Mouse (Mus musculus): ENCODE data around the gene Lin7a.
"Not testable (repeated sequence)": the region's sequence is repeated elsewhere in the genome, so short reads cannot be mapped to it uniquely, and the experiment has no call there.

The Lin7a gene

GRCm38 (mm10) chr10:107237736-107238135 lies 33.8 kb upstream of the Lin7a start:
- no peak for DNase-seq

DNA sequence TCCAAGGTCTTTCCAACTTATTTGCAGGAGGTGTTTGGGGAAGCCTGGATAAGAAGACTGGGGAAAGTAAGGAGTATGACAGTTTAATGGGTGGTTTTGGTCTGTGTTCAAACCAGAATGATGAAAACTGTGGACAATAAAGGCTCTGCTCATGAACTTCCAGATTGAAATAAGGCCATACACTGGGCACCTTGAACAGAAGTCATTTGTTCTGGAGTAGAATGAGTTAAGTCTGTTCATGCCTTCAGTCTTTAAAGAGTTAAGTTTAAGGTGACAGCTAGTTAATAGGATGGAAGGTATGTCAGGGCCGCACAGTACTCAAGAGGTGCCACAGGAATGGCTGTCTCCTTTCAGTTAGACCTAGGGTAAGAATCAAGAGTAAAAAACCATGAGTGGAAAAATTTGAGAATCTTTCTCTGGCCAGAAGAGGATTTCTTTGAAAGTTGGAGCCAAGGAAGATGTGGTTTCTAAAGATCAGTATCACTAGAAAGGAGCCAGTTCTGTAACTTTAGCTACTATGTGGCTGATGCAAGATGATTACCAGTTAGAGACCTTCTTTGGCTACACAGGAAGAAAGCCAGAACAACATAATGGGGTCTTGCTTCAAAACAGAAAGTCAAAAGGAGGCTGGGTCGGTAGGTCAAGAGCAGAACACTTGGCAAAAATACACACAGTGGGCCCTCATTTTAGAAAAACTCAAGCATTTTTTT lies 33.2 kb upstream of the Lin7a start:
- no peak for DNase-seq

GRCm38 (mm10) chr10:107238861-107239435 lies 32.5 kb upstream of the Lin7a start:
- DNase-seq = no peak

- DNase-seq = no peak
Measured at GRCm38 (mm10) chr10:107239651-107240330, 31.7 kb upstream of the Lin7a start.

DNA sequence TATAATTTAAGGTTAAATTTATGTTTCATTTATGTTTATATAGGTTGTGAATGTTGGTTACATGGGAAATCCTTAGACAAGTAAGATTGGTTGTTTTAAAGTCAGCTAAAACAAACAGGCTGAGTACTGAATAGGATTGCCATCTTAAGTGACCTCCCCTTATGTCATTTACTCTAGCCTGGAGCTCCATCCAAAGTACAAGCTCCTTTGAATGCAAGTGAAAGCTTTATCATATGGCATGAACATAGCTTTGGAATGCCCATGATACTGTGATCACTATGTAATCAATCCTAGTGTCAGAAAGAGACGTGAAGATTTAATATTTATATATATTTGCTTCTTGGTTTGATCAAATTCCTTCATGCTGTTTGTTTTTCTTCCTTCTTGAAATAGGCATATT lies 31.0 kb upstream of the Lin7a start:
- DNase-seq = no peak

DNA sequence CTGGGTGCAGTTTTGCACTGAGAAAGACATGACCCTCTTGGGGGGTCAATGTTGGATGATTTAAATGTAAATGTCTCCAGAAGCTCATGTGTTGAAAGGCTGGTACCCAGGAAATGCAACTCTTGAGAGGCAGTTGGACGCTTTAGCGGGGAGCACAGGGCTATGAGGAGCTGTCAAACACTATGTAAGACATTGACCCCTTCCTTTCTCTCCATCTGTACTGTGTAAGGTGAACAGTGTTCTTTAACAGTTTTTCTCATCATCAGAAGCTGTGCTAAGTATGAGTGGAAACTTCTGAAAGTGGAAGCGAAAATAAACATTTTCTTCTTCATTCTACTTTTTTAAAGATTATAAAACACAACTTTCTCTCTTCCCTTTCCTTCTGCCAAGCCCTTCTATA lies 30.5 kb upstream of the Lin7a start:
- DNase-seq = no peak

GRCm38 (mm10) chr10:107241406-107241805 lies 30.1 kb upstream of the Lin7a start:
- no peak for DNase-seq

GRCm38 (mm10) chr10:107241999-107242398 lies 29.5 kb upstream of the Lin7a start:
- not testable (repeated sequence) for DNase-seq

- DNase-seq = no peak
Measured at GRCm38 (mm10) chr10:107242696-107243400, 28.6 kb upstream of the Lin7a start.

DNA sequence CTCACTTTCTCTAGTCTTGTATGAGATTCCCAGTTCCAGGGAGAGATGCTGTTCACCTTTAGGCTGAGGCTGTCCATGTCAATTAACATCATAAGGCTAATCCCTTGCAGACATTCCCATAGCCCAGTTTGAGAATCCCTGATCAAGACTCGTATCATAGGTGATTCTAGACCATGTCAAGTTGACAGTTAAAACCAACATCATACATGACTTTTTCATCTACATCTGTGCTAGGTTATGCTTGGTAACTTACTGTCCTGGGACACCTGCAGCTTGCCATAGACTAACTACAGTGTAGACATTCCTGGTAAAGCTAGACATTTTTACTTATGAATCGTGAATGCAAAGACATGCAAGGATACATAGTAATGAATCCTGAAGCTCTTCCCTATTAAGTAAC lies 27.3 kb upstream of the Lin7a start:
- no peak for DNase-seq

- DNase-seq = no peak
Measured at GRCm38 (mm10) chr10:107244691-107245530, 26.6 kb upstream of the Lin7a start.

DNA sequence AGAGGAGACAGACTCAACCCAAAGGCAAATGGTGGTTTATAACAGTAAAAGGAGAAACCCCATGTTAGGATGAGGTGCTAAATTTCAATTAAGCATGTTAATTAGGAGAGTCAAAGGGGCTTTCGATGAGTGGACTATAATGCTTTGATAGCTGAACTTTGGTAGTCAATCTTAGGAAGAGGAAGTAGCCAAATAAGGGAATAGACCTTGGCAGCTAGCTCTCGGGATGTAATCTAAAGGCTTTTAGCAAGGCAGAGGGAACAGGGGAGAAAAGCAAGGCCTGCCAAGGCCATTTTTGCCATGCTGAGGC lies 26.0 kb upstream of the Lin7a start:
- no peak for DNase-seq

- no peak for DNase-seq
Measured at GRCm38 (mm10) chr10:107245961-107246460, 25.5 kb upstream of the Lin7a start.

GRCm38 (mm10) chr10:107247001-107247670 lies 24.4 kb upstream of the Lin7a start:
- DNase-seq = no peak

- DNase-seq = no peak
Measured at GRCm38 (mm10) chr10:107248481-107248880, 23.0 kb upstream of the Lin7a start.

GRCm38 (mm10) chr10:107249056-107249455 lies 22.4 kb upstream of the Lin7a start:
- DNase-seq = no peak

- DNase-seq = no peak
Measured at GRCm38 (mm10) chr10:107249606-107250186, 21.8 kb upstream of the Lin7a start.

GRCm38 (mm10) chr10:107250346-107251210 lies 20.9 kb upstream of the Lin7a start:
- no peak for DNase-seq

DNA sequence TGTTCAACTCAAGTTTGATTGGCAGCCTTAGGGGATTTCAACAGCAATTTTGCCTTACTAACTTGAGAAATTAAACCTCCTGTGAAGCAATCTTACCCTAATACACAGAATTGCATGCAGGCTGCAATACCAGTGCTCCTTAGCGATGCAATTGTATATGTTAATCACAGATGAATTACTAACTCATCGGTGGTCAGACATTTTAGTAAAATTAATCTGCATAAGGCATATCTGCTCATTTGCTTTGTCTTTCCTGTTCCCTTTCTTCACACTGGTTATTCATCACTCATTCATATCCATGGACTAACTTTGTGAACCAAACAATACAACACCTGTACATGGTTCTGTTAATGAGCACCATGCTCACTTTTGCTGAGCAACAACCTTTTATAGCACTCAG lies 20.2 kb upstream of the Lin7a start:
- DNase-seq = no peak

- DNase-seq = no peak
Measured at GRCm38 (mm10) chr10:107251801-107252502, 19.5 kb upstream of the Lin7a start.
